Mouse (Mus musculus): Measurements from ENCODE around the gene Haus6.
A peak's percentile ranks its signal among the peaks of the same experiment; 100 is the strongest.

The Haus6 gene

GRCm38 (mm10) chr4:86575283-86575983 is 36.4 kb downstream of the Haus6 start, which contains the start of gene Rraga:
Rraga (plus strand) TSS chr4:86575668.
- peak; percentile 99 for DNase-seq (ENCODE audit: low read depth, low spot score)

GRCm38 (mm10) chr4:86574939-86575282 is 36.9 kb downstream of the Haus6 start:
- no peak for DNase-seq (ENCODE audit: low read depth, low spot score)

GRCm38 (mm10) chr4:86561061-86561460 is 50.8 kb downstream of the Haus6 start:
- no peak for DNase-seq (ENCODE audit: low read depth, low spot score)

GRCm38 (mm10) chr4:86559006-86559405 is 52.8 kb downstream of the Haus6 start:
- DNase-seq (ENCODE audit: low read depth, low spot score) = peak; percentile 61

- no peak for DNase-seq (ENCODE audit: low read depth, low spot score)
Observed at GRCm38 (mm10) chr4:86558228-86558627, 53.6 kb downstream of the Haus6 start, which contains the start of gene Saxo1. Saxo1 (minus strand) TSS chr4:86558328.

GRCm38 (mm10) chr4:86557371-86557770 is 54.5 kb downstream of the Haus6 start:
- DNase-seq (ENCODE audit: low read depth, low spot score) = no peak

- peak; percentile 59 for DNase-seq (ENCODE audit: low read depth, low spot score)
Observed at GRCm38 (mm10) chr4:86555035-86555707, 56.7 kb downstream of the Haus6 start.

GRCm38 (mm10) chr4:86548332-86548731 is 63.5 kb downstream of the Haus6 start:
- no peak for DNase-seq (ENCODE audit: low read depth, low spot score)

GRCm38 (mm10) chr4:86545615-86546014 is 66.2 kb downstream of the Haus6 start:
- DNase-seq (ENCODE audit: low read depth, low spot score) = peak; percentile 57

- no peak for DNase-seq (ENCODE audit: low read depth, low spot score)
Observed at GRCm38 (mm10) chr4:86543999-86544398, 67.9 kb downstream of the Haus6 start.

- no peak for DNase-seq (ENCODE audit: low read depth, low spot score)
Observed at GRCm38 (mm10) chr4:86541573-86541972, 70.3 kb downstream of the Haus6 start.

- DNase-seq (ENCODE audit: low read depth, low spot score) = peak; percentile 90
Observed at GRCm38 (mm10) chr4:86538936-86539335, 72.9 kb downstream of the Haus6 start.

- DNase-seq (ENCODE audit: low read depth, low spot score) = peak; percentile 76
Observed at GRCm38 (mm10) chr4:86537972-86538371, 73.9 kb downstream of the Haus6 start.

GRCm38 (mm10) chr4:86534091-86534481 is 77.8 kb downstream of the Haus6 start:
- no peak for DNase-seq (ENCODE audit: low read depth, low spot score)

GRCm38 (mm10) chr4:86533406-86534090 is 78.3 kb downstream of the Haus6 start:
- DNase-seq (ENCODE audit: low read depth, low spot score) = no peak

GRCm38 (mm10) chr4:86529161-86529560 is 82.7 kb downstream of the Haus6 start:
- DNase-seq (ENCODE audit: low read depth, low spot score) = no peak
